Mouse (Mus musculus): ENCODE results near the gene Agl. TPM values are rescaled to one million over a fixed set of nuclear protein-coding genes. Genes with fewer than 3 reads are reported as not detected.
"Not testable (repeated sequence)": the region's sequence is repeated elsewhere in the genome, so short reads cannot be mapped to it uniquely, and the experiment has no call there.

The Agl gene
- total RNA-seq, 2 experiments from 2014 or later, result 606 to 681 TPM

GRCm38 (mm10) chr3:116748391-116749170, 59.4 kb downstream of the Agl start:
- no peak for DNase-seq (ENCODE audit: low spot score)

DNA sequence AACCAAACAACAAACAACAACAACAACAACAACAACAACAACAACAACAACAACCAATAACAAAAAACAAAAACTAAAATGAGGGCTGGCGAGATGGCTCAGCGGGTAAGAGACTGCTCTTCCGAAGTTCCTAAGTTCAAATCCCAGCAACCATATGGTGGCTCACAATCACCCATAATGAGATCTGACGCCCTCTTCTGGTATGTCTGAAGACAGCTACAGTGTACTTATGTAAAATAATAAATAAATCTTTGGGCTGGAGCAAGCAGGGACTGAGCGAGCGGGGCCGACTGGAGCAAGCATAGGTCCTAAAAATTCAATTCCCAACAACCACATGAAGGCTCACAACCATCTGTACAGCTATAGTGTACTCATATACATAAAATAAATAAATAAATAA, 60.3 kb downstream of the Agl start:
- not testable (repeated sequence) for DNase-seq (ENCODE audit: low spot score)

GRCm38 (mm10) chr3:116740963-116741362, 67.0 kb downstream of the Agl start:
- no peak for DNase-seq (ENCODE audit: low spot score)

DNA sequence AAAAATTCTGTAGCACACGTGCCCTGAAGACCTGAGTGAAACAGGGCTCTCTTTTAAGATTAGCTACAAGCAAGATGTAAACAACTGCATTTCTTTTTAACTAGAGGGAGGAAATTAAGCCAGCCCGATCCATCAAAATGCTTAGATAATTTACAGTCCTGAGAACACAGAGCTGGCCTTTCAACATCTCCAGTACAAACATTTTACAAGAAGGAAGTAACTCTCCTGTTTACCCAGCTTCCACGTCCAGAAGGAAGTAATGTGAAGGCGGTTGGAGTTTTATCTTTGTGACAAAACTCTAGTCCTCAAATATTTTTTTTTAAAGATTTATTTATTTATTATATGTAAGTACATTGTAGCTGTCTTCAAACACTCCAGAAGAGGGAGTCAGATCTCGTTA, 67.9 kb downstream of the Agl start:
- DNase-seq (ENCODE audit: low spot score), result no peak

- DNase-seq (ENCODE audit: low spot score), result no peak
These were observed 70.6 kb downstream of the Agl start for GRCm38 (mm10) chr3:116737326-116737731.

DNA sequence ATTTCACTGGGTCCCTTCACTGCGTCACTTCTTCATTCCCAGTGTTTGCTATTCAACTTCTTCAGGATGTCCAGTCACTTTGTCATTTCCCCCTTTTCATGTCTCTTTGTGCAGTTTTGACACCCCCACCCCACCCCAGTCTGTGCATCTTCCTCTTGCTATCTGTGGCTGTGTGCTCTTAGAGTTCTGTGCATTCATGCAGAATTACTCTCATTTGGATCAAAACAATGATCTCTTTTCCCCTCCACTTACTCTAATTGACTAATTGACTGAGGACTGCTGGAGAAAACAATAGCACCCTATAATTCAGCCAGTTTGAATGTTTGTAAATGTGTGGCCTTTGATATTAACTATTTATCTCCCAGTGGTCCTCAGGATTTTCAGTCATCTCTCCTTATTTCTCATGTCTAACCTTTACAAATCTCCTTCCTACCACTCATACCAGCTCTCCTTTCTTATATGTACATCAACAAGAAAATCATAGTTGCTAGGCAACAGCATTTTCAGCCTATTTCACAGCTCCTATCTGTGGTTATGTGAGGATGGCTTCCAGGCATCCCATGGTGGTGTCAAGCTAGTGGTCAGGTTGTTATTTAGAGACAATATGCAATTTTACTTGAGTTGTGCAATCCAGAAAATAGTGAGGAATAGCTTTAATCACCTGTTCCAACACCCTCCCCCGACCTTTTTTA, 78.3 kb downstream of the Agl start:
- no peak for DNase-seq (ENCODE audit: low spot score)

DNA sequence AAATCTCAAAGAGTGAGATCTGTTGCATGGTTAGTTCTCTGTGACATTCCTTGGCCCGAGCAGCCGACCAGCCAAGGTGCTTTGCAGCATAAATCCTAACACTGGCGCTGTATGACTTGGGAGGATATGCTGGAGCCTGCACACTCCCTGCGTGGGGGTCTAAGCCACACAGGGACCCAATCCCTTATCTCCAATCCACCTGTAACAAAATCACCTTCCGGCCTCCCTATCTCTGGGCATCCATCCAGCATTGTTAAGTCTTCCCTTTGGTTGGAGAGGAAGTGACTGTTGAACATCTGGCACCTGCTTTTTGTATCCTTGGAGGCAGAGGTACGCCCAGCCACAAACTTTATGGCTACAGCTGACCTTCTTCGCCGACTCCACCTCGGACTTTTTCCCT, 81.2 kb downstream of the Agl start:
- no peak for DNase-seq (ENCODE audit: low spot score)

GRCm38 (mm10) chr3:116723496-116724481, 84.2 kb downstream of the Agl start:
- DNase-seq (ENCODE audit: low spot score), result no peak

GRCm38 (mm10) chr3:116722980-116723379, 85.0 kb downstream of the Agl start:
- no peak for DNase-seq (ENCODE audit: low spot score)

DNA sequence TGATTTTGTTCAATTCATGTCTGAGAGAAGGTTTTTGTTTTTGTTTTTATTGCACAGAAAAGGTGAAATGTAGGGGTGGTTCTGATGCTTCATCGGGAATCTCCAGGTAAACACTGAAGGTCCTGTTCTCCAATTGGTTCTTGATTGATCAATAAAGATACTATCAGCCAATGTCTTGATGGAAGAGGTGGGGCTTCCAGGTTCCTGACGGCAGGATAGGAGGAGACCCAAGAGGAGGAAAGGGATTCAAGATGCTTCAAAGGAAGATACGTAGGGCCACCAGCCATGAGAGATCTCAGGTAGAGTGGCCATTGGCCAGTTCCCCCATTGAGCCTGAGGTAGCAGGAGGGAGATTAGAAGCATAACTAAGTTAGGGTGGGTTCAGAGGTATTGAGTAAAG, 89.0 kb downstream of the Agl start:
- DNase-seq (ENCODE audit: low spot score), result no peak

- DNase-seq (ENCODE audit: low spot score), result no peak
These were observed 94.9 kb downstream of the Agl start for GRCm38 (mm10) chr3:116713031-116713430.

- no peak for DNase-seq (ENCODE audit: low spot score)
These were observed 95.5 kb downstream of the Agl start, which contains the start of gene Slc35a3 for GRCm38 (mm10) chr3:116712436-116712881. Gene Slc35a3 (minus strand): TSS chr3:116712831.

DNA sequence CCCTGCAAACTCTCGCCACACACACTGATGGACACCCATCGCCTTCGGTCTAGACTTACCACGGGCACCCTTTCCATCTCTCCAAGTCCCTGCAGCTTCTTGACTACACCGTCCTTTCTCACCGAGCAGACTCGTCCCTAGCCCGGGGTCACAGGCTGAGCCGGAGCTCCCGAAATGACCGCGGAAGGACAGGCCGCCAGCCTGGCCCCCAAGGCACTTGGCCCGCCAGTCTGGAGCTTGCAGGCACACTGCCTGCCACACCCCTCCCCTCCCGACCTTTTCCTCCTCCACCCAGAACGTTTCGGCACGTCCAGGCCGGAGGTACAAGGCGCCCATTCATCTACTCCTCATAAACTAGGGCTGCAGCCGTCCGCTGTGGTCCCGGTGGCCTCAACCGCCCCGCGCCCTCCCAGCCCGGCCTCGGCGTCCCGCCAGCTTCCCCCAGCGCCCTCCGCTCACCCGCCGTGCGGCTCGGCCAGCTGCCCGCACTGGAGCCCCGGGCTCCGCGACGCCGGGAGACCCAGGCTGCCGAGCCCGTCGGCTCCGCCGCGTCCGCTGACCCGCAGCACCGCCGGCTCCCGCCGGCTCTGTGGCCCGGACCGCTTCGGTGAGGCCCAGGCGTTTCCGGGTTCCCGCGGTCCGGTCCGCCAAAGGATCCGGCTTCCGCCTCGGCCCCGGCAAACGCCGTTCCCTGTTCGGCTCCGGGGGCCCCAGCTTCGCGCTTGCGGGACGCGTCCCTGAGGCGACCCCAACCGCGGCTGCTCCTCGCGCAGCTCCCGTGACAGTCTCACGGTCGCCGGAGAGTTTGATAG, 96.1 kb downstream of the Agl start:
- peak; percentile 77 for DNase-seq (ENCODE audit: low spot score)

- no peak for DNase-seq (ENCODE audit: low spot score)
These were observed 97.0 kb downstream of the Agl start for GRCm38 (mm10) chr3:116710941-116711340.

DNA sequence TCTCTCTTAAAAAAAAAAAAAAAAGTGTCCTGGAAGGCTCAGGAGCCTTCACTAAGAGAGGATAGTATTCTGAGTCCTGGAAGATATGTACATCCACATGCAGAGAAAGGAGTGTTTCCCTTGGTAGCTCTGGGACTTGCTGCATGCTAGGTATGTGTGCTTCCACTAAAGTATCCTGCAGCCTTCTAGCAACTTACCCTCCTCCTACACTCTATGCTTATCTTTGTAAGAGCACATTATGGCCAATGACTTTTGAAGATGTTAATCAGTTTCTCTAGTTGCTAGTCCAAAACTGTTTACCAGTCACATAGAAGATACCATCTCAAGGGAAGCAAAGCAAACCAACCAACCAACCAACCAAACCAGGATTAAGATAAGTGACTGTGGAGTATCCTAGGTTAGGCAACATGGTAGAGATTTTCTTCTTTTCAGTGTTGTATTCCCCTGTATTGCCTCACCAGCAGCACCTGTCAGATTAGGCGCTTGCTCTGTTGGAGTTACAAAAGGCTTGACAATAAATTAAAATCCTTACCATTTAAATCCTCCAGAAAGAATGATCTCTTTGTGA, 102.2 kb downstream of the Agl start:
- no peak for DNase-seq (ENCODE audit: low spot score)

DNA sequence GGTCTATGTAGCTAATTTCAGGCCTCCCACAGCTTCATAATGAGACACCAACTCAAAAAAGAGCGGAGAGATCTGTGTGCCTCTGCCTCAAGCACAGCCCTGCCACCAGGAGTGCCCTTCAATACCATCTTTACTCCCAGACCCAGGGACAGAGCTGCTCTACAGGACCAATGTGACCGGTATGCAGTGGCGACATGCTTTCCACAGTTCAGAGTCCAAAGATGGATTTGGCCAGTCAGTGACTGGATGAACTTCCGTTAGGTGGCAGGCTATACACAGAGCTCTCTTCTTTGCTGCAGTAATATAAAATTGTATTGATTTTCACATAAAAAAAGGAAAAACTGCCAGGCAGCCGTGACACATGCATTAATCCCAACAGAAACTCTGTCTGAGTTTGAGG, 104.1 kb downstream of the Agl start:
- no peak for DNase-seq (ENCODE audit: low spot score)

GRCm38 (mm10) chr3:116702647-116703272, 105.2 kb downstream of the Agl start:
- DNase-seq (ENCODE audit: low spot score), result no peak

DNA sequence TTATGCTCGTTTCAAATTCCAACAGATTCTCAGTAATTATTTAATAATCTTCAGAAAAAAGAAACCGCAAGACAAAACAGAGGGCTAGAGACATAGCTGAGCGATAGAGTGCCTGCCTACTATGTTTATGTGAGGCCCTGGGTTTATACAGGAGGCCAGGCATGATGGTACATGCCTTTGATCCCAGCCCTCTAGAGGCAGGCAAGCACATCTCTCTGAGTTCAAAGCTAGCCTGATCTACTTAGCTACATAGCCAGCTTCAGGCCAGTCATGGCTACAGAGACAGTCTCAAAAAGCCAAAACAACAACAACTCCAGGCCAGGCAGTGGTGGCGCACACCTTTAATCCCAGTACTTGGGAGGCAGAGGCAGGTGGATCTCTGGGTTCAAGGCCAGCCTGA, 106.4 kb downstream of the Agl start:
- no peak for DNase-seq (ENCODE audit: low spot score)

DNA sequence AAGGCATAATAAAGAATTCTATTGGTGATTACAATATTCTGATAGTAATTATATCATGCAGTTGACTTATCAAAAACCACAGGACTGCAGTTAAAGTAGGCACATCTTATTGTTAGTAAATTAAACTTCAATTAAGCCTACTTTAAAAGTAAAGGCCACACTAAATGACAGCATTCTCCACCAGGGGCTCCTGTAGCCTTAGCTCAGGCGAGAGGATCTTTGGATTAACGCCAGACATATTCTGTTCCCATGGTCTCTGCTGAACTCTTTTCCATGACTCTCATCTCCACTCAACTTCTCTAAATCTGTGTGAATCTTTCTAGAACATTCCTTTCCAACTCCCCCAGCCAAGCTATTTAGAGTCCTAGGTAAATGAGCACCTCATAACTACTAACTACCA, 109.2 kb downstream of the Agl start:
- peak; percentile 13 for DNase-seq (ENCODE audit: low spot score)

DNA sequence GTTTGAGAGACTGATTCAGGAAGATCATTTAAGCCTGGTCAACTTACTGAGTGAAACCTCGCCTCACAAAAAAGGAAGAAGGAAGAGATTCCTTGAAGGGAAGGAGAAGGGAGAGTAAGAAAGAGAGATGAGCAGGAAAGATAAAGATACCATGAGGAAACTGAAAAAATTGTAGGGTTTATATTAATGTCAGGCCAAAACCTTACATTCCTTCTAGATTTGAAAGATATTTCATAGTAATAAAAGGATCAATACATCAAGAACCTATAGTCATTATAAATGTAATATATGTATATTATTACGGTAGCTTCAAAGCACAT, 112.3 kb downstream of the Agl start:
- no peak for DNase-seq (ENCODE audit: low spot score)
